Mouse (Mus musculus) forebrain, postnatal 0 days (tissue): Measurements from ENCODE around the gene Cryab. TPM values are rescaled to one million over a fixed set of nuclear protein-coding genes. Genes with fewer than 3 reads are reported as not detected.

Source experiments
- ATAC-seq: fragments of 200-750 bp; cut with Nextera tagmentation; 2 replicates; pipeline ENCODE4 v1.8.0; 2017; ENCODE audit warnings: mild to moderate bottlenecking, moderate library complexity
- DNase-seq: peaks from one replicate; pipeline ENCODE4 v3.0.0-alpha.2; 2015
- H3K27ac ChIP-seq: fragments of 300-500 bp; sonication (generic); 2 replicates; pipeline ENCODE4 v1.5.1; 2014; ENCODE audit warnings: low read depth, mild to moderate bottlenecking, antibody characterized with exemption, low read length, moderate library complexity, mixed read lengths
- H3K27me3 ChIP-seq: fragments of 300-500 bp; sonication (generic); 2 replicates; pipeline ENCODE4 v1.6.1; 2014; ENCODE audit warnings: mild to moderate bottlenecking, low read length, mixed read lengths; ENCODE audit not compliant: insufficient read depth
- H3K36me3 ChIP-seq: fragments of 300-500 bp; sonication (generic); 2 replicates; pipeline ENCODE4 v1.6.1; 2014; ENCODE audit warnings: mild to moderate bottlenecking, moderate library complexity; ENCODE audit not compliant: insufficient read depth
- H3K4me1 ChIP-seq: fragments of 300-500 bp; sonication (generic); 2 replicates; pipeline ENCODE4 v1.6.1; 2014; ENCODE audit warnings: antibody characterized with exemption; ENCODE audit not compliant: insufficient read depth
- H3K4me2 ChIP-seq: fragments of 300-500 bp; sonication (generic); 2 replicates; pipeline ENCODE4 v1.6.1; 2014; ENCODE audit warnings: low read depth, mild to moderate bottlenecking, moderate library complexity
- H3K4me3 ChIP-seq: fragments of 300-500 bp; sonication (generic); 2 replicates; pipeline ENCODE4 v1.5.1; 2014; ENCODE audit warnings: low read depth, low read length, mixed read lengths
- H3K9ac ChIP-seq: fragments of 300-500 bp; sonication (generic); 2 replicates; pipeline ENCODE4 v1.6.1; 2014; ENCODE audit warnings: mild to moderate bottlenecking
- H3K9me3 ChIP-seq: fragments of 300-500 bp; sonication (generic); 2 replicates; pipeline ENCODE4 v1.6.1; 2016; ENCODE audit warnings: low read length
- CTCF ChIP-seq: sonication (generic); IDR thresholded peaks from 2 replicates; pipeline ENCODE4 v1.5.1; 2016; ENCODE audit warnings: antibody characterized with exemption, control low read depth, low read depth
- WGBS: fragments of 180-500 bp; shearing (Covaris S2); extraction: QIAGEN DNeasy Blood & Tissue Kit; methylation state at CpG from one replicate; pipeline ENCODE4 v1.1.7; 2014; 5-methylcytosine and 5-hydroxymethylcytosine counted together
- polyA plus RNA-seq: library from polyadenylated mRNA; unstranded; fragments of >200 nt; fragmentation: Nextera tagmentation; extraction: Ambion mirVana; gene quantifications from 2 replicates; pipeline ENCODE4 v1.2.1, GENCODE M21; 2015
- total RNA-seq: library from RNA; depleted of rRNA; stranded (reverse); fragments of >200 nt; gene quantifications from 2 replicates; pipeline ENCODE4 v1.2.3, GENCODE M21; 2014

The Cryab gene
- total and polyA plus RNA-seq, 2 experiments from 2014 or later = 8.8 to 29.9 TPM

DNA sequence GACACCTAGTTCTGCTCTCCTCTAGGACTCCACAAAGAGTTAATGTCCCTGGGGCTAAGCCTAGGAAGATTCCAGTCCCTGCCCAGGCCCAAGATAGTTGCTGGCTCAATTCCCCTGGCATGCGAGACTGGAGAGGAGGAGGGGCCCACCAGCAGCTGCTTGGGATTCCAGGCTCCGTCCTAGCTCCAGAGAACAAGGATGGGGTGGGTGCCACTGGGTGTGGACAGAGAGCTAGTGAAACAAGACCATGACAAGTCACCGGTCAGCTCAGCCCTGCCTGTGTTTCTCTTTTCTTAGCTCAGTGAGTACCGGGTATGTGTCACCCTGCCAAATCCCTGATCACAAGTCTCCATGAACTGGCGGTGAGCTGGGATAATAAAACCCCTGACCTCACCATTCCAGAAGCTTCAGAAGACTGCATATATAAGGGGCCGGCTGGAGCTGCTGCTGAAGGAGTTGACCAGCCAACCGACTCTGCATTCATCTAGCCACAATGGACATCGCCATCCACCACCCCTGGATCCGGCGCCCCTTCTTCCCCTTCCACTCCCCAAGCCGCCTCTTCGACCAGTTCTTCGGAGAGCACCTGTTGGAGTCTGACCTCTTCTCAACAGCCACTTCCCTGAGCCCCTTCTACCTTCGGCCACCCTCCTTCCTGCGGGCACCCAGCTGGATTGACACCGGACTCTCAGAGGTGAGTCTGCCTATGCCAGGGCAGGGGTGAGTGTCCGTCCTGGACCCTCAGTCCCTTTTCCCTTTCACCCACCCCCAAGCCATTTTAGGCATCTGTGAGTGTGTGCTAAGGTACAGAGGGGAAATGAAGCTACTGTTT lies 1.9 kb downstream of the Cryab start:
- Histone ChIP-seq H3K36me3 (no peaks in the 10 kb centered on the region), H3K9me3 (no peaks in the 10 kb centered on the region), H3K9ac (no peak overlapping the region; the same call in 1 of the 2 replicates), H3K27me3 (no peaks in the 10 kb centered on the region), H3K4me2 (0 out of 2 replicates have a peak overlapping the region, but pooled peaks have one; percentile 10), H3K4me1 (peaks cover 8% of the 10 kb centered on the region; the same call in 1 of the 2 replicates), H3K4me3 (no peak overlapping the region), H3K27ac (no peak overlapping the region)
- peak; percentile 52 for DNase-seq
- WGBS = 65% methylated on average over 17 of the region's 17 CpGs
- no peak; the same call in 1 of the 2 replicates for ATAC-seq
- TF ChIP-seq CTCF = no peak

DNA sequence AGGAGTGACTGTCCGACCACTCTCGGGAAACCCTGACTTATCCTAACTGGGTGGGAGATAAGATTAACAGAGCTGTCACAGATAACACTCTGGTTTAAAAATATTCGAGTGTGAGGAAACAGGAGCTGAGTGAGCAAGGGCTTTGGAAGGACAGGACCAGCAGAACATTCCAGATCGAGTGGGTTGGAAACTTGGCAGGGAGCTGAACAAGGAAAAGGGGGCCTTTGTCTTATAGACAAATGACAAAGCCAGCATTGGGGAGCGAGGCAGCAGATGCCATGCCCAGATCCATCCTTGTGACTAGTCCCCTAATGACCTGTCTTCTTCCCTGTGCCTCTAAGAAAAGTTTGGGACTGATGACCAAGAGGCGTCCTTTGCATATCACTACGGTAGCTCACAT lies 2.8 kb downstream of the Cryab start:
- no peak overlapping the region for H3K4me3 ChIP-seq
- TF ChIP-seq CTCF = no peak
- no peak overlapping the region for H3K9ac ChIP-seq
- H3K4me1 ChIP-seq = peaks cover 8% of the 10 kb centered on the region; the same call in 1 of the 2 replicates
- DNase-seq (no peak), ATAC-seq (no peak)
- H3K36me3 ChIP-seq = no peaks in the 10 kb centered on the region
- H3K27me3 ChIP-seq = no peaks in the 10 kb centered on the region
- no peak overlapping the region for H3K27ac ChIP-seq
- no peak overlapping the region for H3K4me2 ChIP-seq
- 65% methylated on average over 7 of the region's 7 CpGs for WGBS
- no peaks in the 10 kb centered on the region for H3K9me3 ChIP-seq

DNA sequence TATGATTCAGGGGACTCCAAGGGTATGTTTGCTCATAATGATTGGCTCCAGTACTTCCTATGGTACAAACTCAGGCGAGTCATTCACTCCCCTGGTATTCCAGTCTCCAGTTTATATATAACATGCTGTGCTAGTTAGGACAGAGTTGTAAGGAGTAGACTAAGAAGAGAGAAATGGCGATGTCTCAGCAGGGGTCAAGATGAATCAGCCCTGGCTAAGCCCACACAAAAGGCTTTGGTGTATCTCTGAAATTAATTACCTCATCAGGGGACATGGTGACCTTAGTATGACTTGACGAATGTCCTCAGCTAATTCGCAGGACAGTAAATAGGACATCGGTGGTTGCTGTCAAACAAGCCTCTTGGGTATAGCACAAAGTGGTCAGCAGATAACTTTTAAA lies 5.6 kb downstream of the Cryab start:
- ATAC-seq = no peak
- H3K27me3 ChIP-seq = no peaks in the 10 kb centered on the region
- no peak for TF ChIP-seq CTCF
- peaks cover 8% of the 10 kb centered on the region; the same call in 1 of the 2 replicates for H3K4me1 ChIP-seq
- WGBS = 44% methylated on average over 5 of the region's 5 CpGs
- H3K4me2 ChIP-seq = no peak overlapping the region
- no peak overlapping the region for H3K4me3 ChIP-seq
- no peaks in the 10 kb centered on the region for H3K9me3 ChIP-seq
- no peak overlapping the region for H3K27ac ChIP-seq
- DNase-seq = no peak
- H3K9ac ChIP-seq = no peak overlapping the region
- no peaks in the 10 kb centered on the region for H3K36me3 ChIP-seq

DNA sequence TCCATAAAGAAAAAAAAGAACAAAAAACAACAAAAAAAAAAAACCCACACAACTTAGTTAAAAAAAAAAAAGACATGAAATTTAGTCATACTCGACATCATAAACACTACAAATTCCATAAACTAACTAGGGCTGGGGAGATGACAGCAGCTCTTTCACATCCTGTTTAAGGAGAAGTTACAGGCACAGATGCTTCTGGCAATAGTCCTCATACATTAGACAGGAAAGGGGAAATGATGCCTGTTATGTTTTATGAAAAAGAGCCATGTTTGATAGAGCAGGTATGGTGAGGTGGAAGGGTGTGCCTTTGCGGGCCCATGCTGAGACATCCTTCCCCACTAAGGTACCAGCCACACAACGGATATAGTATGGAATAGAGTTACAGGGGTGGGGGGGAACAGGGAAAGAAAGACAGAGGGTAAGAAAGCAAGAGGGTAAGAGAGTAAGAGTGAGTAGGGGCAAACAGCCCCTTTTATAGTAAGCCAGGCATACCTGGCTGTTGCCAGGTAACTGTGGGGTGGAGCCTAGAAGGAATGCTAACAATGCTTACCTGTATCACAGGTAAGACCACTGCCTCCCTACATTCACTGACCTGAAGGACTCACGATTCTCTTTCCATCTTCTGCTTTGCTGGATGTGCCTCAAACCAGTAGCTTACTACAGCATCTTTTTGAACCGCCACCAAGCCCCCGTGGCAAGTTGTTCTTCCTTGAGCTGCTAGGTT lies 10.6 kb downstream of the Cryab start:
- Histone ChIP-seq H3K4me3 (no peak overlapping the region), H3K9me3 (no peaks in the 10 kb centered on the region), H3K36me3 (peaks cover 3% of the 10 kb centered on the region; the same call in 1 of the 2 replicates), H3K4me2 (no peak overlapping the region), H3K27me3 (no peaks in the 10 kb centered on the region), H3K4me1 (0 out of 2 replicates have a peak, but pooled peaks cover under 1% of the 10 kb centered on the region), H3K9ac (no peak overlapping the region), H3K27ac (no peak overlapping the region)
- 65% methylated on average over 6 of the region's 6 CpGs for WGBS
- no peak for TF ChIP-seq CTCF
- no peak for DNase-seq
- no peak for ATAC-seq

DNA sequence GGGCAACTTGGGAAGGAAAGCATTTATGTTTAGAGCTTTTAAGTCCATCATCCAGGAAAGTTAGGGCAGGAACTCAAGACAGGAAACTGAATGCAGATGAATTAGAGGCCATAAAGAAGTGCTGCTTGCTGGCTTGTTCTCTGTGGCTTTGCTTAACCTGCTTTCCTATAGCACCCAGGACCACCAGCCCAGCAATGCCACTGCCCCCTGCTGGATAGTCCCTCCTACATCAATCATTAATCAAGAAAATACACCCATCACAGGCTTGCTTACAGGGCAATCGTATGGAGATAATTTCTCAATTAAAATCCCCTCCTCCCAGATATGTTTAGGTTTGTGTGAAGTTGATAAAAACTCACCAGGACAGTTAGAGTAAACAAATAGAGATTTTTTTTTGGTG lies 12.2 kb downstream of the Cryab start:
- WGBS = 72% methylated on average over 1 of the region's 1 CpGs
- Histone ChIP-seq H3K27me3 (no peaks in the 10 kb centered on the region), H3K4me3 (no peak overlapping the region), H3K9me3 (no peaks in the 10 kb centered on the region), H3K36me3 (peaks cover 3% of the 10 kb centered on the region; the same call in 1 of the 2 replicates), H3K4me1 (0 out of 2 replicates have a peak, but pooled peaks cover 9% of the 10 kb centered on the region), H3K27ac (no peak overlapping the region), H3K9ac (no peak overlapping the region), H3K4me2 (no peak overlapping the region)
- DNase-seq = peak; percentile 41
- no peak for ATAC-seq
- peak; percentile 63 for TF ChIP-seq CTCF

DNA sequence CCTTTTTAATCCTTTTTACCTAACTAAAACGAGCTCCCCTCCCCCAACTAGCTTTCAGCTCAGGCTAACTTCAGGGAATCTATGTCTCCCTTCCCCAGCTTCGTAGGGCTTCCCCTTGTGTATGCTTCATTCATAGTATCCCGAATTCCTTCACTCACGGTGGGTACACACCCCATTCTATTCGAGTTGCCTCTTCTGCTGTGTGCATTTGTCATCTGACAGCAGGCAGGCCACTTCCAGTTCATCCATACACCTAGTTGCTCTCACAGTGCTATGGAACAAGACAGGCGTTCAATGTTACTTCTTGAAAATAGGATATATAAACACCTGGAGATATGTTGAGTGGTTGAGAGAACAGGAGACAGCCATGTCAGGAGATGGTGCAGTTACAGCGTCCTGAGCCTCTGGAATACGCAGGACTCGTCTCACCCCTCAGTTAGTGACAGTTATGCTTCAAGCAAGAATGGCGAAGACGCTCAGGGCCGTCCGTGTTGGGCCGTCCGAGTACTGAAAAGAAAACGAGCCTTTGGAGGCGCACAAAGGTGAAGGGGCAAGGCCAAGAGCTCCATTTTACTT lies 16.5 kb downstream of the Cryab start:
- peak overlapping the region; percentile 90 for H3K27ac ChIP-seq
- H3K9ac ChIP-seq = peak overlapping the region; percentile 67
- DNase-seq = no peak
- peak overlapping the region; percentile 85 for H3K4me2 ChIP-seq
- TF ChIP-seq CTCF = no peak
- H3K9me3 ChIP-seq = no peaks in the 10 kb centered on the region
- H3K36me3 ChIP-seq = peaks cover 12% of the 10 kb centered on the region
- 5% methylated on average over 17 of the region's 17 CpGs for WGBS
- ATAC-seq = peak; percentile 32
- 0 out of 2 replicates have a peak, but pooled peaks cover 9% of the 10 kb centered on the region for H3K4me1 ChIP-seq
- H3K4me3 ChIP-seq = peak overlapping the region; percentile 57
- no peaks in the 10 kb centered on the region for H3K27me3 ChIP-seq
